Mouse (Mus musculus): ENCODE measurements around the gene Rptor. TPM values are rescaled to one million over a fixed set of nuclear protein-coding genes. Genes with fewer than 3 reads are reported as not detected.

The Rptor gene
- polyA plus RNA-seq, 1 experiment from 2014 or later: 7.1 TPM

DNA sequence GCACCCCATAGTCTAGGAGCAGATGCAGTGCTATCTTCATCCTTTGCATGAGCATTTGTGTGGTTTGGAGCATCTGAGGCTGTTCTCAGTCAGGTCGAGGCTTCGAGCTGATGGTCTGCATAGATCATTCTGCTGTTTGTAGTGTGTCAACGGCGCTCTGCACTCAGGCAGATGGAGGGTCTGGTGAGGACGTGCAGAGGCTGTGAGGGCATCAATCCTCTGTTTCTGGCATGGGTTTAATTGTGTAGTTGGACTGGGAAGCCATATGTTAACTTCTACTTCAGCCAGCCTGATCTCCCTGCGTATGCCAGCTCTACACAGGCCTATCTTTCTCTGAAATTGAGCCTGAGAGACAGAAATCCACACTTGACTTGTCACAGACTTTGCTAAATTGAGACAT is 23.2 kb downstream of the Rptor start:
- Histone ChIP-seq H3K27ac (no peak overlapping the region), H3K36me3 (ENCODE audit: insufficient read depth, low read length) (no peaks in the 10 kb centered on the region), H3K9me3 (replicated peaks; ENCODE audit: low read length) (no peaks in the 10 kb centered on the region), H3K4me3 (replicated peaks; ENCODE audit: low read depth, low read length) (no peak overlapping the region), H3K9ac (ENCODE audit: low read depth, low read length) (no peak overlapping the region), H3K4me1 (replicated peaks; ENCODE audit: insufficient read depth, low read length) (0 out of 2 replicates have a peak, but pooled peaks cover 8% of the 10 kb centered on the region), H3K27me3 (ENCODE audit: insufficient read depth, low read length) (no peaks in the 10 kb centered on the region), H3K4me2 (ENCODE audit: low read length) (no peak overlapping the region)
- ATAC-seq (replicated peaks; ENCODE audit: low FRiP score, low read depth): no peak
- DNase-seq (ENCODE audit: low spot score): no peak
- 51% methylated on average over 6 of the region's 6 CpGs for WGBS
- TF ChIP-seq CTCF (IDR thresholded peaks at IDR 0.05; ENCODE audit: low read depth): no peak

DNA sequence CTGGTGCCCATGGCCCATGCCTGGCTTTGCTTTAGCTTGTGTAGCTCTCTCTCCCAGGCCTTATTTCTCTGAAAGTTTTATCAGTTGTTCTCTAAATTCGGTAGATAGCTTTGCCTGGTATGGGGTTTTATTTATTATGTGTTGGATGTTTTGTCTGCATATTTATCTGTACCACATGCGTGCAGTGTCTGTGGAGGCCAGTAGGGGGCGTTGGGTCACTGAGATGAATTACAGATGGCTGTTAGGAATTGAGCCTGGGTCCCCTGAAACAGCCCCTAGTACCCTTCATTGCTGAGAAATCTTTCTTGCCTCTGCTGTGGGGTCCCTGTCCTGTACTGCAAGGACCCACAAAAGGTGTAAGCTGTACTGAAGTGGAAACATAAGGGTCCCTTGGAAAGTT is 24.5 kb downstream of the Rptor start:
- Histone ChIP-seq H3K9ac (ENCODE audit: low read depth, low read length) (no peak overlapping the region), H3K4me2 (ENCODE audit: low read length) (no peak overlapping the region), H3K27me3 (ENCODE audit: insufficient read depth, low read length) (no peaks in the 10 kb centered on the region), H3K9me3 (replicated peaks; ENCODE audit: low read length) (no peaks in the 10 kb centered on the region), H3K4me3 (replicated peaks; ENCODE audit: low read depth, low read length) (no peak overlapping the region), H3K36me3 (ENCODE audit: insufficient read depth, low read length) (no peaks in the 10 kb centered on the region), H3K4me1 (replicated peaks; ENCODE audit: insufficient read depth, low read length) (0 out of 2 replicates have a peak, but pooled peaks cover 4% of the 10 kb centered on the region), H3K27ac (no peak overlapping the region)
- DNase-seq (ENCODE audit: low spot score) (no peak), ATAC-seq (replicated peaks; ENCODE audit: low FRiP score, low read depth) (no peak)
- TF ChIP-seq CTCF (IDR thresholded peaks at IDR 0.05; ENCODE audit: low read depth): peak; percentile 36; the same call in 1 of the 2 replicates
- 71% methylated on average over 3 of the region's 3 CpGs for WGBS

GRCm38 (mm10) chr11:119629072-119629471 is 26.4 kb downstream of the Rptor start:
- Histone ChIP-seq H3K9me3 (replicated peaks; ENCODE audit: low read length) (no peaks in the 10 kb centered on the region), H3K4me2 (ENCODE audit: low read length) (no peak overlapping the region), H3K4me3 (replicated peaks; ENCODE audit: low read depth, low read length) (no peak overlapping the region), H3K9ac (ENCODE audit: low read depth, low read length) (no peak overlapping the region), H3K4me1 (replicated peaks; ENCODE audit: insufficient read depth, low read length) (0 out of 2 replicates have a peak, but pooled peaks cover 4% of the 10 kb centered on the region), H3K36me3 (ENCODE audit: insufficient read depth, low read length) (no peaks in the 10 kb centered on the region), H3K27ac (no peak overlapping the region), H3K27me3 (ENCODE audit: insufficient read depth, low read length) (no peaks in the 10 kb centered on the region)
- no peak for TF ChIP-seq CTCF (IDR thresholded peaks at IDR 0.05; ENCODE audit: low read depth)
- ATAC-seq (replicated peaks; ENCODE audit: low FRiP score, low read depth): no peak
- DNase-seq (ENCODE audit: low spot score): no peak
- 64% methylated on average over 3 of the region's 3 CpGs for WGBS

DNA sequence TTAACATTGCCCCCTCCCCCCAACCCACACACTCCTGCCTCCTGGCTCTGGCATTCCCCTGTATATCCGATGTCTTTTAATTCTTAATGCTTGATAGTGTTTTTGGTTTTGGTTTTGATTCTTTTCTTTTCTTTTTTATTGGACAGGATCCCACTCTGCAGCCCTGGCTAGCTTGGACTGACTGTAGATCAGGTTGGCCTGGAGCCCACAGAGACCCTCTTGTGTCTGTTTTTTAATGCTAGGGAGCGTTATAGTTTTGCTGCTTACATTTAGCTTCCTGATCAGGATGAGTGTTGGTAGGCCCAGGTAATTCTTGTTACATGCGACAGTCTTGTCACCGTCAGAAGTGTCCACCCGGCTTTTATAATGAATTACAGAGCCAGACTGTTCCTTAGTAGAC is 27.6 kb downstream of the Rptor start:
- 0 out of 2 replicates have a peak, but pooled peaks cover 4% of the 10 kb centered on the region for H3K4me1 ChIP-seq (replicated peaks; ENCODE audit: insufficient read depth, low read length)
- ATAC-seq (replicated peaks; ENCODE audit: low FRiP score, low read depth) (no peak), DNase-seq (ENCODE audit: low spot score) (no peak)
- H3K27ac ChIP-seq: no peak overlapping the region
- TF ChIP-seq CTCF (IDR thresholded peaks at IDR 0.05; ENCODE audit: low read depth): no peak
- no peak overlapping the region for H3K4me2 ChIP-seq (ENCODE audit: low read length)
- no peaks in the 10 kb centered on the region for H3K27me3 ChIP-seq (ENCODE audit: insufficient read depth, low read length)
- H3K9me3 ChIP-seq (replicated peaks; ENCODE audit: low read length): no peaks in the 10 kb centered on the region
- no peaks in the 10 kb centered on the region for H3K36me3 ChIP-seq (ENCODE audit: insufficient read depth, low read length)
- no peak overlapping the region for H3K9ac ChIP-seq (ENCODE audit: low read depth, low read length)
- 75% methylated on average over 5 of the region's 5 CpGs for WGBS
- H3K4me3 ChIP-seq (replicated peaks; ENCODE audit: low read depth, low read length): no peak overlapping the region

DNA sequence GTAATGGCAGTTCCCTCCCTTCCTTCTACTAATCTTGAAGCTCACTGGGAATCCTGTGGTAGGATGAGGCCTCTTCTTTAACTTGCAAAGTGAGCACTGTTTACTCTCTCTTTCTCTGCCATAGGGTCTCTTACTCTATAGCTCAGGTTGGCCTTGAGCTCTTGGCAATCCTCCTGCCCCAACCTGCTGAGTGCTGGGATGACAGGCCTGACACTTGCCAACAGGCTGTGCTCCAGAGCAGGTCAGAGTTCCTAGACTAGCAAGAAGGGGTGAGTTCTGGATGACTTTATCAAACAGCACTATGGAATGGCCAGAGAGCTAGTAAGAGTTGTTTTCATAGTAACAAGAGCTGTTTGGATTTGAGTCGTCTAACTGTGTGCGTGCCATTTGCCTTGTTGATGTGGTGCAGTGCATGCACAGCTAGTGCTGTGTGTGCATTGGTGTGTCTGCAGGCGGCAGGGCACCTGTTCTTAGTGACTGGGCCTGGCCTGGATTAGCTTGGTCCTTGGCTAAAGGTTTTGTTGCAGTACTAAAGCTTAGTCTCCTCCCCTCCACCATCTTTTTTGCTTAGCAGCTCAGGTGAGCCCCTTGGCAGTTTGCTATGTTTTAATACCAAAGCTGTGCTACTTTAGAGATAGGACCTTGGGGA is 28.6 kb downstream of the Rptor start:
- H3K4me3 ChIP-seq (replicated peaks; ENCODE audit: low read depth, low read length): no peak overlapping the region
- WGBS: 40% methylated on average over 3 of the region's 3 CpGs
- H3K27ac ChIP-seq: no peak overlapping the region
- H3K4me1 ChIP-seq (replicated peaks; ENCODE audit: insufficient read depth, low read length): 0 out of 2 replicates have a peak, but pooled peaks cover 4% of the 10 kb centered on the region
- H3K9me3 ChIP-seq (replicated peaks; ENCODE audit: low read length): no peaks in the 10 kb centered on the region
- ATAC-seq (replicated peaks; ENCODE audit: low FRiP score, low read depth) (no peak), DNase-seq (ENCODE audit: low spot score) (peak; percentile 23)
- no peaks in the 10 kb centered on the region for H3K36me3 ChIP-seq (ENCODE audit: insufficient read depth, low read length)
- no peaks in the 10 kb centered on the region for H3K27me3 ChIP-seq (ENCODE audit: insufficient read depth, low read length)
- no peak for TF ChIP-seq CTCF (IDR thresholded peaks at IDR 0.05; ENCODE audit: low read depth)
- no peak overlapping the region for H3K4me2 ChIP-seq (ENCODE audit: low read length)
- no peak overlapping the region for H3K9ac ChIP-seq (ENCODE audit: low read depth, low read length)

- TF ChIP-seq CTCF (IDR thresholded peaks at IDR 0.05; ENCODE audit: low read depth): no peak
- no peak overlapping the region for H3K9ac ChIP-seq (ENCODE audit: low read depth, low read length)
- no peaks in the 10 kb centered on the region for H3K36me3 ChIP-seq (ENCODE audit: insufficient read depth, low read length)
- H3K4me3 ChIP-seq (replicated peaks; ENCODE audit: low read depth, low read length): no peak overlapping the region
- WGBS: 87% methylated on average over 4 of the region's 4 CpGs
- H3K4me1 ChIP-seq (replicated peaks; ENCODE audit: insufficient read depth, low read length): 0 out of 2 replicates have a peak, but pooled peaks cover 8% of the 10 kb centered on the region
- no peaks in the 10 kb centered on the region for H3K27me3 ChIP-seq (ENCODE audit: insufficient read depth, low read length)
- H3K9me3 ChIP-seq (replicated peaks; ENCODE audit: low read length): no peaks in the 10 kb centered on the region
- no peak for ATAC-seq (replicated peaks; ENCODE audit: low FRiP score, low read depth)
- no peak overlapping the region for H3K4me2 ChIP-seq (ENCODE audit: low read length)
- DNase-seq (ENCODE audit: low spot score): no peak
- H3K27ac ChIP-seq: no peak overlapping the region
Measured at GRCm38 (mm10) chr11:119636371-119636883, 33.7 kb downstream of the Rptor start.

All from kidney, postnatal 0 days (tissue).